Mouse (Mus musculus) limb, embryonic 14.5 days (tissue): ENCODE measurements around the gene B3gnt8. TPM values are rescaled to one million over a fixed set of nuclear protein-coding genes. Genes with fewer than 3 reads are reported as not detected.
A peak's percentile ranks its signal among the peaks of the same experiment; 100 is the strongest.

Experiments used
- ATAC-seq: fragments of 200-750 bp; cut with Nextera tagmentation; 2 replicates; pipeline ENCODE4 v1.8.0; 2017; ENCODE audit warnings: low read depth, moderate number of reproducible peaks, moderate TSS enrichment; ENCODE audit not compliant: low FRiP score
- DNase-seq: peaks from one replicate; pipeline ENCODE4 v3.0.0-alpha.2; 2015; ENCODE audit warnings: low spot score
- H3K27ac ChIP-seq: fragments of 300-500 bp; sonication (generic); replicated peaks from 2 replicates; pipeline ENCODE4 v1.5.1; 2014; ENCODE audit warnings: low read depth, mild to moderate bottlenecking, low read length, moderate library complexity, mixed read lengths
- H3K27me3 ChIP-seq: fragments of 300-500 bp; sonication (generic); 2 replicates; pipeline ENCODE4 v1.6.1; 2014; ENCODE audit warnings: low read length, mixed read lengths; ENCODE audit not compliant: control insufficient read depth, insufficient read depth
- H3K36me3 ChIP-seq: fragments of 300-500 bp; sonication (generic); 2 replicates; pipeline ENCODE4 v1.6.1; 2014; ENCODE audit warnings: mild to moderate bottlenecking, low read length, moderate library complexity, mixed read lengths; ENCODE audit not compliant: control insufficient read depth, insufficient read depth
- H3K4me1 ChIP-seq: fragments of 300-500 bp; sonication (generic); 2 replicates; pipeline ENCODE4 v1.6.1; 2014; ENCODE audit warnings: antibody characterized with exemption, low read length, mixed read lengths; ENCODE audit not compliant: control insufficient read depth, insufficient read depth
- H3K4me2 ChIP-seq: fragments of 300-500 bp; sonication (generic); replicated peaks from 2 replicates; pipeline ENCODE4 v1.6.1; 2014; ENCODE audit warnings: low read depth, mild to moderate bottlenecking, low read length, moderate library complexity; ENCODE audit not compliant: severe bottlenecking
- H3K4me3 ChIP-seq: fragments of 300-500 bp; sonication (generic); replicated peaks from 2 replicates; pipeline ENCODE4 v1.5.1; 2014; ENCODE audit warnings: low read length
- H3K9ac ChIP-seq: fragments of 300-500 bp; sonication (generic); 2 replicates; pipeline ENCODE4 v1.6.1; 2014; ENCODE audit warnings: mild to moderate bottlenecking, low read depth, low read length, moderate library complexity; ENCODE audit not compliant: severe bottlenecking
- H3K9me3 ChIP-seq: fragments of 300-500 bp; sonication (generic); 2 replicates; pipeline ENCODE4 v1.6.1; 2016; ENCODE audit warnings: low read length; ENCODE audit not compliant: control insufficient read depth
- POLR2A ChIP-seq: fragments of 200-500 bp; IDR thresholded peaks from 2 replicates; pipeline ENCODE4 v1.8.0; 2012; ENCODE audit warnings: inconsistent platforms, mild to moderate bottlenecking, moderate library complexity, borderline replicate concordance; ENCODE audit not compliant: insufficient read depth, insufficient read length; ENCODE audit errors: extremely low read depth
- WGBS: fragments of 180-500 bp; shearing (Covaris S2); extraction: QIAGEN DNeasy Blood & Tissue Kit; methylation state at CpG from one replicate; pipeline ENCODE4 v1.1.7; 2014; 5-methylcytosine and 5-hydroxymethylcytosine counted together
- polyA plus RNA-seq, 2 experiments: library from polyadenylated mRNA; depleted of rRNA in 1 of 2; stranded (reverse) in 1 of 2; unstranded in 1 of 2; fragments of >200 nt; fragmentation: Nextera tagmentation in 1 of 2; extraction: Ambion mirVana in 1 of 2; gene quantifications; 2 replicates each; pipeline versions ENCODE4 v1.2.1 to v1.2.3; 2012 to 2014

Gene B3gnt8
- polyA plus RNA-seq, 2 experiments, result 5.1 to 6.2 TPM

GRCm38 (mm10) chr7:25651281-25651680, 24.8 kb downstream of the B3gnt8 start:
- 84% methylated on average over 8 of the region's 8 CpGs for WGBS
- H3K4me2 ChIP-seq, result no peak overlapping the region
- H3K4me3 ChIP-seq, result no peak overlapping the region
- H3K9me3 ChIP-seq, result no peaks in the 10 kb centered on the region
- no peak overlapping the region for H3K27ac ChIP-seq
- H3K9ac ChIP-seq, result no peak overlapping the region
- H3K36me3 ChIP-seq, result peaks cover 11% of the 10 kb centered on the region; the same call in 1 of the 2 replicates
- ATAC-seq (no peak), DNase-seq (no peak)
- TF ChIP-seq POLR2A, result no peak
- no peaks in the 10 kb centered on the region for H3K27me3 ChIP-seq
- no peaks in the 10 kb centered on the region for H3K4me1 ChIP-seq

GRCm38 (mm10) chr7:25652244-25652759, 25.8 kb downstream of the B3gnt8 start:
- DNase-seq (no peak), ATAC-seq (no peak)
- Histone ChIP-seq H3K4me2 (no peak overlapping the region), H3K4me3 (no peak overlapping the region), H3K27me3 (no peaks in the 10 kb centered on the region), H3K4me1 (peaks cover under 1% of the 10 kb centered on the region; the same call in 1 of the 2 replicates), H3K36me3 (peaks cover 11% of the 10 kb centered on the region; the same call in 1 of the 2 replicates), H3K27ac (no peak overlapping the region), H3K9me3 (no peaks in the 10 kb centered on the region), H3K9ac (no peak overlapping the region)
- no peak for TF ChIP-seq POLR2A
- WGBS, result 92% methylated on average over 12 of the region's 12 CpGs

GRCm38 (mm10) chr7:25655601-25656428, 29.4 kb downstream of the B3gnt8 start:
- Histone ChIP-seq H3K36me3 (peaks cover 11% of the 10 kb centered on the region; the same call in 1 of the 2 replicates), H3K4me1 (peaks cover 12% of the 10 kb centered on the region), H3K9me3 (no peaks in the 10 kb centered on the region), H3K4me3 (no peak overlapping the region), H3K4me2 (no peak overlapping the region), H3K27ac (no peak overlapping the region), H3K27me3 (no peaks in the 10 kb centered on the region), H3K9ac (no peak overlapping the region)
- ATAC-seq (no peak), DNase-seq (no peak)
- 77% methylated on average over 11 of the region's 11 CpGs for WGBS
- TF ChIP-seq POLR2A, result no peak

GRCm38 (mm10) chr7:25657785-25658184, 31.3 kb downstream of the B3gnt8 start:
- no peaks in the 10 kb centered on the region for H3K9me3 ChIP-seq
- H3K4me1 ChIP-seq, result peaks cover 12% of the 10 kb centered on the region
- peak overlapping the region; percentile 70 for H3K4me3 ChIP-seq
- peaks cover 14% of the 10 kb centered on the region for H3K36me3 ChIP-seq
- 39% methylated on average over 10 of the region's 10 CpGs for WGBS
- H3K27ac ChIP-seq, result no peak overlapping the region
- H3K27me3 ChIP-seq, result no peaks in the 10 kb centered on the region
- no peak for TF ChIP-seq POLR2A
- H3K4me2 ChIP-seq, result peak overlapping the region; percentile 79
- H3K9ac ChIP-seq, result peak overlapping the region; percentile 66
- ATAC-seq (no peak), DNase-seq (no peak)

GRCm38 (mm10) chr7:25658657-25659472, 32.4 kb downstream of the B3gnt8 start, which contains the start of the genes Bckdha and Exosc5:
TSS of gene Bckdha (minus strand) at chr7:25658981.
TSS of gene Exosc5 (plus strand) at chr7:25659164.
- Histone ChIP-seq H3K27ac (no peak within 1 kb of the TSS), H3K27me3 (no peaks in the 10 kb centered on the region), H3K4me3 (peak within 1 kb of the TSS; percentile 70), H3K36me3 (peaks cover 14% of the 10 kb centered on the region), H3K4me2 (peak within 1 kb of the TSS; percentile 79), H3K9ac (peak within 1 kb of the TSS; percentile 66), H3K9me3 (no peaks in the 10 kb centered on the region), H3K4me1 (peaks cover 12% of the 10 kb centered on the region)
- DNase-seq, result peak; percentile 100
- WGBS, result under 1% methylated on average over 50 of the region's 50 CpGs
- peak; percentile 99 for ATAC-seq
- TF ChIP-seq POLR2A, result peak; percentile 66; the same call in 1 of the 2 replicates
